Mouse (Mus musculus): ENCODE measurements around the gene Notch2.

The Notch2 gene

GRCm38 (mm10) chr3:97994818-97995217, 18.5 kb upstream of the Notch2 start:
- DNase-seq (ENCODE audit: low read depth), result peak; percentile 49

DNA sequence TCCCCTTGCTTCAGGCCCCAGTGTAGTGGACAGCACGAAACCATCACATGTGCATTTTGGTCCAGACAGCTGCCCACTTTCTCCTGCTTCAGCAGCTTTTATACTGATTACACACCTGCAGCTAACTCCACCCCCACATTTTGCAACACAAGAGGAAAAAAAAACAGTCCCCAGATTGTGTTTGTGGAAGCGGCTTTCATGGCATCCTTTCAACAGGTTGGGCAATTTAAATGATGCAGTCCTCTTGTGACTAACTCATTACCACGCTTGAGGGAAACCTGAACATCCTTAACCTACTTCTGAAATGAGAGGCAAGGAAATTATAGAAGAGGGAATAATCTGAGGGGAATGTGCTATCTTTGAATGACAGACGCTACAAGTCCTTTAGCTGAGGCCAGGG, 15.0 kb upstream of the Notch2 start:
- peak; percentile 61 for DNase-seq (ENCODE audit: low read depth)

DNA sequence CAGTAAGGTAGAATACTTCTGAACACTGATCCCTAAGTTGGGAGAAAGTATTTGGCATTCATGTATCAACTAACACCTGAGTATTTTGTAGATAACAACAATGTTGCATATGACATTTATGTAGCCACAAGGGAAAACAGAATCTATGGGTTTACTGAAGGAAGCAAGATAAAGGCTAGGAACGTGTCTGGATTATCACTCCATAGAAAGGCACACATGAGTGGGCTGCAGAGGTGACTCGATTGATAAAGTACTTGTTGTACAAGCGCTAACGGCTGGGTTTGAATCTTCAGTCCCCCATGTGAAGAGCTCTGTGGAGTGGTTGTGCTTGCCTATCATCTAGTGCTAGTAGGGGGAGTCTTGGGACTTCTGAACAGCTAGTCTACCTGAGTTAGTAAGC, 9.8 kb upstream of the Notch2 start:
- no peak for DNase-seq (ENCODE audit: low read depth)

DNA sequence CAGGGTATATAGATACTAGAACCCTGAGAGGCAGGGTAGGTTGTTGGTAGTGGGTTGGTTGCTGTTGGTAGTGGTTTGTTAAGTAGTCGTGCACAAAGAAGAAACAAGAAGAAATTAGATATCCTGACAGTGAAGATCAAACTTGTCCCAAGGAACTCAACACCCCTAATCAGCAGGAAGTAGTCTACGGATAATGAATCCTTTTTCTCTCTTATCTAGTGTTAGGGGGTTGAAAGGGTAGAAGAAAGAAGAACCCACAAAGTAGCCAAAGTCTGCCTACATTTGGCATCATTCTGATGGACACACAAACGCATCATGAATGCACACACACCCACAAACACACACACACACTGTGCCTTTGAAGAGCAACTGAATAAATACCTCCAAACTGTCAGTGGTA, 9.1 kb upstream of the Notch2 start:
- no peak for DNase-seq (ENCODE audit: low read depth)

- no peak for DNase-seq (ENCODE audit: low read depth)
Measured at GRCm38 (mm10) chr3:98005306-98005705, 8.0 kb upstream of the Notch2 start.

DNA sequence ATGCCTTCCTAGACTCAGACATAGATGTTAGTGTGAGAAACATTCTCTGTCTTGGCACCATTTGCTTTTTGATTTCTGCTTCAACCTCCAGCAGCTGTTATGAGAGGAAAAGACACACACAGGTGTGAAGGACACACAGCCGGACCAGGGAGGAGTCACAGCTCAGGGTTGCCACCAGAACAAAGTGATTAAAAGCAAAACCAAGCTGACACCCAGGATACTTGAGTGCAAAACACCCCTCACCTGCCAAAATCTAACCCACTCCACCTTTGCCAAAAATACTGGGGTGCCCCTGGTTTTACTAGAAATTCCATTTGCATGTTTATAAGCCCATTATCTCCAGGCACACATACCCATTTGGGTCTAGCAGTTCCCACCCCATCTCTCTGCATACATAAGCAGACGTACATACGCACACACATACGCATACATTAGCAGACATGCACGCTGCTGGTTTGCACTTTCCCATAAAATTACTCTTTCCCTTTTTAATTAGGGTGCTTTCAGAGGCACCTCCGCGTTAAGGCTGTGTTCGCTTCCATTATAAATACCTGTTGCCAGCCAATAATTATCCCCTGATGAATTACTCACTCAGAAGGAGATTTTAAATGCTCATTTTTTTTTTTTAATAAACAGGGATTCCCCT, 7.2 kb upstream of the Notch2 start:
- no peak for DNase-seq (ENCODE audit: low read depth)

DNA sequence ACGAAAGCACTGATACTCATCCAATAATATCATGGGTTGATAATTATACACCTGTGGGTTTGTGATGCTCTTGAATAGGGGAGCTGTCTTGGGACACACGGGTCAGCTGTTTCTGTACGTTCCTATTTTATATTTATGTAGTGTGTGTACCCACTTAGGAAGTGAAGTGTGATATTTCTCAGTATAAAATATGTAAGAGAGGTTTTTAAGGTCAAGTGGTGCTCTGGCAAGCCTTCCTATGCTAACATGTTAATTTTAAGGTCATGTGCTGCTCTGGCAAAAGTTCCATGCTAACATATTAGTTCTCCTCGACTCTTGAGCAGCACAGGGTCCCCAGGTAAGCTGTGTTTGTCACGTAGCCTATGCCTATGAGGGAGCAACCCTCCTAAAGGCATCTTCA, 6.4 kb upstream of the Notch2 start:
- no peak for DNase-seq (ENCODE audit: low read depth)

GRCm38 (mm10) chr3:98008143-98008542, 5.2 kb upstream of the Notch2 start:
- no peak for DNase-seq (ENCODE audit: low read depth)

- DNase-seq (ENCODE audit: low read depth), result peak; percentile 95
Measured at GRCm38 (mm10) chr3:98009190-98009840, 4.0 kb upstream of the Notch2 start.

GRCm38 (mm10) chr3:98013086-98013400, 284 bp upstream of the Notch2 start:
- no peak for DNase-seq (ENCODE audit: low read depth)

- DNase-seq (ENCODE audit: low read depth), result no peak
Measured at GRCm38 (mm10) chr3:98015205-98016171, 2.2 kb downstream of the Notch2 start.

- no peak for DNase-seq (ENCODE audit: low read depth)
Measured at GRCm38 (mm10) chr3:98016901-98017591, 3.7 kb downstream of the Notch2 start.

DNA sequence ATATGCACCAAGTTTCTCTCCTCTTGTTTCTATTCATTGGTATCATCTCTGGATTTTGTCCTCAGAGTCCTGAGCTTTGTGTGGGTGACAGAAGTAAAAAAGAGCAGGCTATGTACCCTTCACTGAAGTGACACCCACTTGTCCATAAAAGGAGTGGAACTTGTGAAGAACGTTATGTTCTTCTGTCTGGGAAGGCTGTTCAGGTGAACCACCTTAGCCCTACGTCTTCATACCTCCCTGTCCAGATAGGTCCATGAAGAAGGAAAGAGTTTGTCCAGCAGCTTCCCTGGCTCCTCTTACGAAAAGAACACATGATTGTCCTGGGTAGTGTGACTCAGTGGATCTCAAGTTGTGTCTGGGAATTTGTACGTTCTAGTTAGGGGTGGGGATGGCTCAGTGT, 4.9 kb downstream of the Notch2 start:
- DNase-seq (ENCODE audit: low read depth), result no peak

DNA sequence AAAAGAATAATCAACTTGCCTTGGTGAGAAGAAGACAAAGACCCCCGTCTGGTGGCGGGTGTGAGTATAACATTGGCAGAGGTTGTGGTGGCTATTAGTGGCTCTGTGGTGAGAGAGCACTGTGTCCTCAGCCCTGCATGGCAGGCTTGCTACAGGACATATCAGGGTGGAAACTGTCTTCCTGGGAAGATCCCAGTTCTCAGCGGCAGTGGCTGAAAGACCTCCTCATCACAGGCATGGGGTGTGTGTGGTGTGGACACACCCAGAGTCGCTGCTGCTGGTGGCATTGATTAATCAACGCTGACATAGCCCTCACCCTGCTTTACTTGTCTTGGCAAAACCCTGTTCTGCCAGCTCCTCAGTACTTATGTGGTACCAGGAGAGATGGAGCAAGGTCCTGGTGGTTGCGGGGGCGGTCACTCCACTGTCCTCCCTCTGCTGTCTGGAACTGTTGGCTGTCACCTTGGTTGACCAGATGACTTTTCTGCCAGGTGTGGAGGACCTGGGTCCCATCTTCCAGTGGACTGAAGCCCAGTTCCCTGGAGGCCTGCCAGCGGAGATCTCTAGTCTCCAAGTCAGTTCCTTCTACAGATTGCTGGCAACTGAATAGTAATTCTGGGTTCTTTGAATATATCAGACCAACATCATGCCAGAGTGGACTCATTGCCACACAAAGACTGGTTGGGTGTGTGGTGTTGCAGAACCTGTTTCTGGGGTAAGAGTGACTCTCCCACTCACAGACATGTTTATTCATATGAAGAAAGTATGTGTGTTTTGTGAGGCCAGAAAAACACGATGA, 7.3 kb downstream of the Notch2 start:
- DNase-seq (ENCODE audit: low read depth), result peak; percentile 48

- DNase-seq (ENCODE audit: low read depth), result peak; percentile 51
Measured at GRCm38 (mm10) chr3:98024288-98024848, 11.0 kb downstream of the Notch2 start.

GRCm38 (mm10) chr3:98025521-98025920, 12.2 kb downstream of the Notch2 start:
- no peak for DNase-seq (ENCODE audit: low read depth)

DNA sequence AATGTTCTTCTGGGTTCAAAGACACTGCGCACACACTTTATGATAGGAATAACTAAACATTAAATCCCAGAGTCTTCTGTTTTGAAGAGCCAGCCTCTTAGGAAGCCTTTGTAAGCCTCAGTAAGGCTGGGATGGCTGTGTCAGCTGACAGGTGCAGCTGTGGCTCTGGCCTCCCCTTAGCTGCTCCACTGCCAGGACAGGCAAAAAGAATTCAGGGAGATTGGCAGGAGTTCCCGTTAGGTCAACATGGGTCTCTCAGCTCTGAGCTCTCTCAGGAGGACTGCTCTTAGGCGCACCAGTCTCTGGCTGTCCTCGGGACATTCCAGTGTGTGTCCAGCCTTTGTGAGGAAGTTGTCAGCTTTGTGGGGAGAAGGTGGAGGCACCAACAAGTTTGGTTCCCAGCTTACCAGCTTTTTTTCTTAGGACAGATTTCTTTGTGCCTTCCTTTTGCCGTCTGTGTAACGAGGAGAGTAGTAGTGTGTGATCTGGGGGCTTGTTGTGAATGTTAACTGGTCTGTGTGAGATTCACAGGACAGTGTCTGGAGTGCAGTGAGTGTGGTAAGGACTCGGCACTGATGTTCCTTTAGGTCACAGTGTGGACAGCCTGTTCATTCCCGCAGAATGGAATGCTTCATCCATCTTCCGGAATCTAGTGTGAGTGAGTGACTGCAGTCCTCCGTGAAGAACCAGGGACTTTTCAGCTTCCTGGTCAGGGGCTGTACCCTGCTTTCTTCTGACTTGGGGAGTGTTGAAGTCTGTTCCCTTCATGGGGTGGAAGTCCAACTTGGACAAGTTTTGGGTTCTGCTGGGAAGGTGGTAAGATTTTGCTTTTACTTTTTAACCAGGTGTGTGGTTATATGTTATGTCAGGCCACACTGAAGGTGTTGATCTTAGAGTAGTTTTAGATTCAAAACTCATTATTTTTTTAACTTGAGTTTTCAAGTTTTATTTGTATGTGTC, 12.9 kb downstream of the Notch2 start:
- no peak for DNase-seq (ENCODE audit: low read depth)

- DNase-seq (ENCODE audit: low read depth), result peak; percentile 97
Measured at GRCm38 (mm10) chr3:98027371-98027774, 14.0 kb downstream of the Notch2 start.

- DNase-seq (ENCODE audit: low read depth), result no peak
Measured at GRCm38 (mm10) chr3:98028072-98028471, 14.7 kb downstream of the Notch2 start.

- no peak for DNase-seq (ENCODE audit: low read depth)
Measured at GRCm38 (mm10) chr3:98028936-98029335, 15.6 kb downstream of the Notch2 start.

Data from 416B (cell line).